Mouse (Mus musculus) forebrain, embryonic 14.5 days (tissue): Measurements from ENCODE around the gene Pip5kl1. TPM values are rescaled to one million over a fixed set of nuclear protein-coding genes. Genes with fewer than 3 reads are reported as not detected.

Experiments used
- ATAC-seq: fragments of 200-750 bp; cut with Nextera tagmentation; 2 replicates; pipeline ENCODE4 v1.8.0; 2017; ENCODE audit warnings: mild to moderate bottlenecking, moderate library complexity
- DNase-seq: peaks from one replicate; pipeline ENCODE4 v3.0.0-alpha.2; 2015; ENCODE audit warnings: low spot score
- H3K27ac ChIP-seq: fragments of 300-500 bp; sonication (generic); 2 replicates; pipeline ENCODE4 v1.5.1; 2014; ENCODE audit warnings: low read depth, mild to moderate bottlenecking, control low read depth, low read length, moderate library complexity
- H3K27me3 ChIP-seq: fragments of 300-500 bp; sonication (generic); replicated peaks from 2 replicates; pipeline ENCODE4 v1.6.1; 2014; ENCODE audit warnings: low read length, control low read depth, mixed read lengths; ENCODE audit not compliant: control insufficient read depth, insufficient read depth
- H3K36me3 ChIP-seq: fragments of 300-500 bp; sonication (generic); 2 replicates; pipeline ENCODE4 v1.6.1; 2014; ENCODE audit warnings: low read length, control low read depth; ENCODE audit not compliant: control insufficient read depth, insufficient read depth
- H3K4me1 ChIP-seq: fragments of 300-500 bp; sonication (generic); 2 replicates; pipeline ENCODE4 v1.6.1; 2014; ENCODE audit warnings: antibody characterized with exemption, low read length, control low read depth; ENCODE audit not compliant: control insufficient read depth, insufficient read depth
- H3K4me2 ChIP-seq: fragments of 300-500 bp; sonication (generic); 2 replicates; pipeline ENCODE4 v1.6.1; 2014; ENCODE audit warnings: mild to moderate bottlenecking, control low read depth, low read length
- H3K4me3 ChIP-seq: fragments of 300-500 bp; sonication (generic); 2 replicates; pipeline ENCODE4 v1.5.1; 2014; ENCODE audit warnings: low read depth, low read length, control low read depth
- H3K9ac ChIP-seq: fragments of 300-500 bp; sonication (generic); 2 replicates; pipeline ENCODE4 v1.6.1; 2014; ENCODE audit warnings: mild to moderate bottlenecking, low read length, control low read depth, moderate library complexity
- H3K9me3 ChIP-seq: fragments of 300-500 bp; sonication (generic); replicated peaks from 2 replicates; pipeline ENCODE4 v1.6.1; 2016; ENCODE audit warnings: low read length, control low read depth, mixed read lengths; ENCODE audit not compliant: control insufficient read depth
- WGBS: fragments of 180-500 bp; shearing (Covaris S2); extraction: QIAGEN DNeasy Blood & Tissue Kit; methylation state at CpG from one replicate; pipeline ENCODE4 v1.1.7; 2014; 5-methylcytosine and 5-hydroxymethylcytosine counted together
- polyA plus RNA-seq: library from polyadenylated mRNA; unstranded; fragments of >200 nt; fragmentation: Nextera tagmentation; extraction: Ambion mirVana; gene quantifications from 2 replicates; pipeline ENCODE4 v1.2.1, GENCODE M21; 2014

The Pip5kl1 gene
- polyA plus RNA-seq, 1 experiment from 2014 or later = 4.7 TPM

DNA sequence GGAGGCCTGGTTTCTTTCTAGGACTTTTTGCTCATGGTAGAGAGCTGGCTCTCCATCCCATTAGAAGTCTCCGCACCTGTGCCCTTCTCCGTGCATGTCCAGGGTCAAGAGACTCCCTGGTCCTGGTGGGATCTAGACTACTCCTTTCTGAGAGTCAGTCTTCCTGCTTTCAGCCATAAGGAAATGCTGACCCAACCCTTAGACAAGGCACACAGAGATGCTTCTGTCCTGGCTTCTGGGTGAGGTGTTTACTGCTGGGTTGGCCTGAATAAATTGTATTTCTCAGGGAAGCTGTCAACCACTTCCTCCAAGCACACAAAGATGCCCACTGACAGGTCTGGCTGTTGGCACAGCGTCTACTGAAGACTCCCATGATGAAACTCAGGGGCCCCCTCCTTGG is 24.8 kb downstream of the Pip5kl1 start, which contains the start of gene St6galnac6:
TSS of gene St6galnac6 (plus strand) at position 301 of the 400 bp plus-strand sequence.
- no peak within 1 kb of the TSS for H3K4me3 ChIP-seq
- no peak for DNase-seq
- no peak within 1 kb of the TSS for H3K27ac ChIP-seq
- H3K9ac ChIP-seq = no peak within 1 kb of the TSS
- H3K27me3 ChIP-seq = no peaks in the 10 kb centered on the region
- no peaks in the 10 kb centered on the region for H3K9me3 ChIP-seq
- no peak within 1 kb of the TSS for H3K4me2 ChIP-seq
- H3K36me3 ChIP-seq = peaks cover 6% of the 10 kb centered on the region; the same call in 1 of the 2 replicates
- no peak for ATAC-seq
- WGBS = 87% methylated on average over 3 of the region's 3 CpGs
- no peaks in the 10 kb centered on the region for H3K4me1 ChIP-seq

DNA sequence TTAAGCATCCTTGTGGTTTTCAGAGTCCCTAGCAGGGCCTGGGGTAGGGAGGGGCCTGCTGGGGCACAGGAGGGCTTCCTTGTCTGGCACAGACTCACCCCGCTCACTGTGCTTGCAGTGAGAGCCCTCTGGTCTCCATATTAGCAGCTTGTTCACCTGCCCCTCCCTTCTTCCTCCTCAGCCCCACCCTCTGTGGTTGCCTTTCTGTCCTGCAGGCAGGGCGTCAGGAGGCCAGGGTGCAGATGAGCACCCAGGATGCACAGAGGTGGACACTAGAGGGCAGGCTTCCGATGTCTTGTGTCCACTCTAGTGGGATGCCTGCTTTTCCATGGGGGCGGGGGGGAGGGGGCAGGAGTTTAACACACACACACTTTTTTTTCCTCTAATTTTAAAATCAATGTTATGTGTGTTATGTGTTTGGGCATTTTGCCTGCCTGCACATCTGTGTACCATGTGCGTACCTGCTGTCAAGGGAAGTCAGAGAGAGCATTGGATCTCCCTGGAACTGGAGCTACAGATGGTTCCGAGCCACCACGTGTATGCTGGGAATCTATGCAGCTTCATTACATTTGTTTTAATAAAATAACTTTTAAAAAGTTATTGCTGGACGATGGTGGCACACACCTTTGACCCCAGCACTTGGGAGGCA is 26.9 kb downstream of the Pip5kl1 start:
- H3K4me1 ChIP-seq = no peaks in the 10 kb centered on the region
- WGBS = 45% methylated on average over 7 of the region's 8 CpGs
- H3K27me3 ChIP-seq = no peaks in the 10 kb centered on the region
- H3K9me3 ChIP-seq = no peaks in the 10 kb centered on the region
- peaks cover 6% of the 10 kb centered on the region; the same call in 1 of the 2 replicates for H3K36me3 ChIP-seq
- DNase-seq (no peak), ATAC-seq (no peak)
- no peak overlapping the region for H3K27ac ChIP-seq
- no peak overlapping the region for H3K9ac ChIP-seq
- H3K4me3 ChIP-seq = no peak overlapping the region
- no peak overlapping the region for H3K4me2 ChIP-seq

DNA sequence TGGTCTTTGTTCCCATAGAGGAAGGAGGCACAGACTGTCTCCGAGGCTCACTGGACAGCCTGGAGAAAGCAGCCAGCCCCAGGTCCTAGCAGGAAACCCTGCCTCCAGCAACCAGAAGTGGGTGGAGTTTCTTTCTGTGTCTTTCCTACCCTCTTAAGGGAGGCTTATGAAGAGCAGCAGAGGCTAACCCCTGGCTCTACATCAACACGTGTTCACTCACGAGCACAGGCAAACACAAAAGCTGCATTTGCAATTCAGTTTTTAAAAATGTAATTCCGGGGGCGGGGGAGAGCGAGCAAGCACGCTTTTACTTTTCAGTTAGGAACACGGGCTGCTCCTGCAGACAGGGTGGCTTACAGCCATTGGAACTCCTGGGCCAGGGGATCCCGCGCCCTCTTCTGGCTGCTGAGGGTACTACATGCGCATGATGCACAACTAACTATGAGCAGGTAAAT is 28.0 kb downstream of the Pip5kl1 start:
- DNase-seq (peak; percentile 76), ATAC-seq (peak; percentile 51; the same call in 1 of the 2 replicates)
- Histone ChIP-seq H3K36me3 (no peaks in the 10 kb centered on the region), H3K9ac (no peak overlapping the region), H3K9me3 (no peaks in the 10 kb centered on the region), H3K4me1 (no peaks in the 10 kb centered on the region), H3K27me3 (no peaks in the 10 kb centered on the region), H3K27ac (no peak overlapping the region), H3K4me3 (peak overlapping the region; percentile 13; the same call in 1 of the 2 replicates), H3K4me2 (peak overlapping the region; percentile 39)
- 0% methylated on average over 11 of the region's 11 CpGs for WGBS

DNA sequence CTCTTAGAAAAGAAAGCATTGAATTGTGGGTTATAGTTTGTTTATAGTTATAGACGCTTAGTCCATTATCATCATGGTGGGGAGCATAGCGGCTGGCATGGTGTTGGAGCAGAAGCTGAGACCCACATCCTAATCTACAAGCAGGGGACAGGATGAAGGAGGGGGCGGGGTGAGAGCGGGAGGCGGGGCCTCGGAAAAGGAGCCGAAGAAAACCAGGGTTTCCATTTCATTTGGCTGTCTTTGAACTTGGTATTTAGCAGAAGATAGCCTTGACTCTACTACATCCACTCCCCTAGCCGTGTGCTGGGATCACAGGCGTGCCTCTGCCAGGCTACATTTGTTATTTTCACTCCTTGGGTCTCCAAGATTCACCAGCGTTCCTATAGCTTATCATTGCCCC is 30.0 kb downstream of the Pip5kl1 start:
- H3K27me3 ChIP-seq = no peaks in the 10 kb centered on the region
- H3K9me3 ChIP-seq = no peaks in the 10 kb centered on the region
- H3K4me1 ChIP-seq = no peaks in the 10 kb centered on the region
- no peaks in the 10 kb centered on the region for H3K36me3 ChIP-seq
- no peak overlapping the region for H3K4me3 ChIP-seq
- no peak overlapping the region for H3K4me2 ChIP-seq
- 49% methylated on average over 10 of the region's 10 CpGs for WGBS
- DNase-seq (no peak), ATAC-seq (no peak)
- no peak overlapping the region for H3K27ac ChIP-seq
- H3K9ac ChIP-seq = no peak overlapping the region

DNA sequence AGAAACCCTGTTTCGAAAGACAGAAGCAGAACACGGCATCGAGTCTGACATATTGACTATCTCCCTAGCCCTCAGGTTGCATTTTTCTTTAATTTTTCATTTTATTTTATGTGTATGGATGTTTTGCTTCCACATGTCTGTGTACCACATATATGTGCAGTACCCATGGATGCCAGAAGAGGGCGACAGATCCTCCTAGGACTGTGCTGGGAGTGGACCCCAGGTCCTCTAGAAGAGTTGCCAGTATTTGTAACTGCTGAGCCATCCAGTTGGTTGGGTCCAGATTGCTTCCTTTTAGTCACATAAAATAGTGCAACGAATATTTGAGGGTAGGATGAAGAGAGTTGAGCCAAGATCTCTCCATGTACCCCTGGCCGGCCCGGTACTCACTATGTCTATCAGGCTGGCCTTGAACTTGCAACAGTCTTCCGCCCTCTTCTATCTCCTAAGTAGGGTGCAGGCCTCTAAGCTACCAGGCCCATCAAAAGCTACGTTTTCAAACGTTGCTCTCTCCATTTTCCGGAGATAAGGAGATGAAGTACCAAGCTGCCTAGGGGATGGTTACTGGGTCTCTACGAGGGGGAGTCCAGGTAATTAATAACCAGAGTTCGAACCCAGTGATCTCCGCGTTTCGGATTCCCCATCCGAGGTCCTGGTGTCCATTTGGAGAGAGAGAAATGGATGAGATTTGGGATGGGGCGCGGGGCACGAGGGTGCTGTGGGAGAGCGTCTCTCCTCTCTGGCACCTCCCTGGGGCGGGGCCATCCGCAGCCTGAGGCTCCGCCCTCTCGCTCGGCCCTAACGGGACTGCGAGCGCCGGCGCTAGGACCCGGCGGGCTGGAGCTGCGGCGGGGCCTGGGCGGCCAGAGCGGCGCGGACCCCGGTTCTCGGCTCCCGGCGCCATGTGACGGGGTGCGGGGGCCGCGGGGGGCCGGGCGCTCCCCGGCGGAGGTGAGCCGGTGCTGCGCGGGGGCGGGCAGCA is 31.9 kb downstream of the Pip5kl1 start:
- H3K27ac ChIP-seq = no peak overlapping the region

DNA sequence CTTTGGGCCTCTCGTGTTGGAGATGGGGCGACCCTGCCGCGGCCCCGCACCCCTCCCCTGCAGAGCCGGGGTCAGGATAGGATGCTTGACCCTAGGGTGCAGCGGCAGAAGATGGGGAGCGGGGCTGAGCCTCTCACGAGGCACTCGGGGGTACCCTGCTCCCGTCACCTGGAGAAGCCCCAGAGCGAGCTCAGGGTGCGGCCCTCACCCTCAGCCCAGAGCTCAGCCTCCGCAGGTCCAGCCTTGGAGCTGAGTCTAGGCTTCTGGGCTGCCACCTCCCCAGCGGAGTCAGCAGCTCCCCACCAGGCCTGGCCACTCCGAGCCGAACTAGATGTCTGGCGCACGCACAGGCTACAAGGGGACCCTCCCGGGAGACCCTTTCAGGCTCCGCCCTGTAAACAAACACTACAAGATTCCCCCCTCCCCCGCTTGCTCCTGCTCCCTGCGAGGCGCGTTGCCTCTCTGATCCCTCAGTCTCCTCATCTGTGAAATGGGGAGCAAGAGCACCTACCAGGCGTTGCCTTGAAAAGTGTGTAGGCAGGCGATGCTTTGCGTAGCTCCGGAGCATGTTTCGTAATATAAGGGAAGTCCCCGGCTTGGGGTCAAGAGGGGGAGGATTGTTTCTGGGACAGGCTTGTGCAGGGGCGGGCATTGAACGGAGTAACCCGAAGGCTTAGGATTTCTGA is 32.8 kb downstream of the Pip5kl1 start:
- H3K4me1 ChIP-seq = peaks cover 2% of the 10 kb centered on the region; the same call in 1 of the 2 replicates
- no peaks in the 10 kb centered on the region for H3K36me3 ChIP-seq
- peak overlapping the region; percentile 79 for H3K9ac ChIP-seq
- no peaks in the 10 kb centered on the region for H3K27me3 ChIP-seq
- peak overlapping the region; percentile 89 for H3K4me2 ChIP-seq
- DNase-seq = peak; percentile 43
- ATAC-seq = peak; percentile 33
- no peak overlapping the region for H3K27ac ChIP-seq
- H3K9me3 ChIP-seq = no peaks in the 10 kb centered on the region
- H3K4me3 ChIP-seq = peak overlapping the region; percentile 72
- 7% methylated on average over 32 of the region's 34 CpGs for WGBS

More for the DNA sequence above, 31.9 kb downstream of the Pip5kl1 start:
- Histone ChIP-seq H3K9ac (peak overlapping the region; percentile 79), H3K9me3 (no peaks in the 10 kb centered on the region), H3K36me3 (no peaks in the 10 kb centered on the region), H3K4me1 (peaks cover 2% of the 10 kb centered on the region; the same call in 1 of the 2 replicates), H3K27me3 (no peaks in the 10 kb centered on the region), H3K4me3 (peak overlapping the region; percentile 72), H3K4me2 (peak overlapping the region; percentile 89)
- ATAC-seq (peak; percentile 88), DNase-seq (peak; percentile 88)
- 13% methylated on average over 47 of the region's 55 CpGs for WGBS

DNA sequence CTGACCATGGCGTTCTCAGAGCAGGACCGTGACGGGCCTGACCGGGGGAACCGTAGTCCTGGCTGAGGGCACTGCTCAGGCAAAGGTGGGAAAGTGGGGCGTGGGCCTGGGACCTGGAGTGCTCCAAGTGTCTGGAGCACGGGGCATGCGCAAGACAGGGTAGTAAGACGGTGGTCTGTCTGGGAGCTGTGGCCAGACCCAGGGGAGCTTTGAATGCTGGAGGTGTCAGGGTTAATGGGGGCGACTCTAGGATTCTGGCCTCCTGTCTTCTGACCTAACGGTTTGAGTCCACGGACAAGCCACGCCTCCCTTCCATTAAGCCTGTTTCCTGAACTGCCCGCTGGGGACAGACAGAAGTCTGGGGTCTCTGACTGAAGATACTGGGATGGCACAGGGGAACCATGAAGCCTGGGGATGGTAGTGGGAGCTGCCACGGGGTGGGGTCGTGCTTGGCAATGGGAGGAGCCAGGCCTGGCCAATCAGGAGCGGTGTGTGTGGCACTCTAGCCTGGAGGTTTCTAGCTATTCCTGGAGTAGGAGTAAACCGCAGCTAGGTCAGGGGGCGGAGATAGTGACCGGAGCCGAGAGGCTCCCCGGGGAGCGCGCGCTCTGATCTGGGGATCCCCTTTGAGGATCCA is 33.7 kb downstream of the Pip5kl1 start:
- no peaks in the 10 kb centered on the region for H3K36me3 ChIP-seq
- no peak overlapping the region; the same call in 1 of the 2 replicates for H3K9ac ChIP-seq
- DNase-seq (peak; percentile 41), ATAC-seq (peak; percentile 22; the same call in 1 of the 2 replicates)
- WGBS = 11% methylated on average over 25 of the region's 25 CpGs
- H3K4me1 ChIP-seq = peaks cover 2% of the 10 kb centered on the region; the same call in 1 of the 2 replicates
- H3K27me3 ChIP-seq = no peaks in the 10 kb centered on the region
- peak overlapping the region; percentile 72; the same call in 1 of the 2 replicates for H3K4me3 ChIP-seq
- no peaks in the 10 kb centered on the region for H3K9me3 ChIP-seq
- H3K27ac ChIP-seq = no peak overlapping the region
- H3K4me2 ChIP-seq = peak overlapping the region; percentile 30
